Mouse (Mus musculus) heart, embryonic 12.5 days (tissue): ENCODE measurements around the gene Rab3c. TPM values are rescaled to one million over a fixed set of nuclear protein-coding genes. Genes with fewer than 3 reads are reported as not detected.
A peak's percentile ranks its signal among the peaks of the same experiment; 100 is the strongest.

ENCODE experiments used
- ATAC-seq: fragments of 200-750 bp; cut with Nextera tagmentation; 2 replicates; pipeline ENCODE4 v1.8.0; 2017; ENCODE audit warnings: moderate TSS enrichment, moderate library complexity; ENCODE audit not compliant: insufficient number of reproducible peaks, low FRiP score
- H3K27ac ChIP-seq: fragments of 300-500 bp; sonication (generic); 2 replicates; pipeline ENCODE4 v1.5.1; 2016; ENCODE audit warnings: mild to moderate bottlenecking, moderate library complexity; ENCODE audit not compliant: poor library complexity, severe bottlenecking
- H3K27me3 ChIP-seq: fragments of 300-500 bp; sonication (generic); replicated peaks from 2 replicates; pipeline ENCODE4 v1.6.1; 2016; ENCODE audit warnings: mild to moderate bottlenecking, moderate library complexity
- H3K36me3 ChIP-seq: fragments of 300-500 bp; sonication (generic); 2 replicates; pipeline ENCODE4 v1.6.1; 2016; ENCODE audit warnings: mild to moderate bottlenecking, moderate library complexity
- H3K4me1 ChIP-seq: fragments of 300-500 bp; sonication (generic); replicated peaks from 2 replicates; pipeline ENCODE4 v1.6.1; 2016; ENCODE audit warnings: mild to moderate bottlenecking
- H3K4me2 ChIP-seq: fragments of 300-500 bp; sonication (generic); 2 replicates; pipeline ENCODE4 v1.6.1; 2016; ENCODE audit warnings: mild to moderate bottlenecking, moderate library complexity
- H3K4me3 ChIP-seq: fragments of 300-500 bp; sonication (generic); 2 replicates; pipeline ENCODE4 v1.5.1; 2016; ENCODE audit warnings: mild to moderate bottlenecking
- H3K9ac ChIP-seq: fragments of 300-500 bp; sonication (generic); 2 replicates; pipeline ENCODE4 v1.6.1; 2016; ENCODE audit warnings: mild to moderate bottlenecking, moderate library complexity
- H3K9me3 ChIP-seq: fragments of 300-500 bp; sonication (generic); replicated peaks from 2 replicates; pipeline ENCODE4 v1.6.1; 2016; ENCODE audit warnings: mild to moderate bottlenecking, moderate library complexity
- WGBS: fragments of 180-500 bp; shearing (Covaris S2); methylation state at CpG from one replicate; pipeline ENCODE4 v1.1.7; 2016; 5-methylcytosine and 5-hydroxymethylcytosine counted together
- polyA plus RNA-seq: library from polyadenylated mRNA; unstranded; fragments of >200 nt; fragmentation: Nextera tagmentation; extraction: Ambion mirVana; gene quantifications from 2 replicates; pipeline ENCODE4 v1.2.1, GENCODE M21; 2016

Rab3c gene
- polyA plus RNA-seq, 1 experiment from 2014 or later: 0.29 TPM

GRCm38 (mm10) chr13:110018941-110019743, 261.7 kb downstream of the Rab3c start:
- WGBS: 3% methylated on average over 20 of the region's 20 CpGs
- H3K27ac ChIP-seq: no peak overlapping the region
- H3K9ac ChIP-seq: peak overlapping the region; percentile 59
- H3K4me2 ChIP-seq: peak overlapping the region; percentile 73
- no peaks in the 10 kb centered on the region for H3K36me3 ChIP-seq
- H3K4me1 ChIP-seq: peaks cover 17% of the 10 kb centered on the region
- no peaks in the 10 kb centered on the region for H3K9me3 ChIP-seq
- ATAC-seq: peak; percentile 52
- H3K4me3 ChIP-seq: peak overlapping the region; percentile 42
- H3K27me3 ChIP-seq: no peaks in the 10 kb centered on the region

GRCm38 (mm10) chr13:110018431-110018901, 262.3 kb downstream of the Rab3c start:
- under 1% methylated on average over 17 of the region's 17 CpGs for WGBS
- H3K27me3 ChIP-seq: no peaks in the 10 kb centered on the region
- no peak overlapping the region for H3K27ac ChIP-seq

GRCm38 (mm10) chr13:110012029-110012428, 268.8 kb downstream of the Rab3c start:
- Histone ChIP-seq H3K27ac (no peak overlapping the region), H3K4me1 (no peaks in the 10 kb centered on the region), H3K4me3 (no peak overlapping the region), H3K27me3 (peaks cover 4% of the 10 kb centered on the region; the same call in 1 of the 2 replicates), H3K9ac (no peak overlapping the region), H3K9me3 (no peaks in the 10 kb centered on the region), H3K36me3 (no peaks in the 10 kb centered on the region), H3K4me2 (no peak overlapping the region)
- WGBS: 83% methylated on average over 4 of the region's 4 CpGs
- no peak for ATAC-seq

More at GRCm38 (mm10) chr13:110018431-110018901, 262.3 kb downstream of the Rab3c start:
- peak; percentile 47; the same call in 1 of the 2 replicates for ATAC-seq
- H3K36me3 ChIP-seq: no peaks in the 10 kb centered on the region
- H3K4me1 ChIP-seq: peaks cover 14% of the 10 kb centered on the region
- H3K4me3 ChIP-seq: peak overlapping the region; percentile 42
- H3K9me3 ChIP-seq: no peaks in the 10 kb centered on the region
- peak overlapping the region; percentile 59; the same call in 1 of the 2 replicates for H3K9ac ChIP-seq
- H3K4me2 ChIP-seq: peak overlapping the region; percentile 73

- Histone ChIP-seq H3K4me3 (no peak overlapping the region), H3K27me3 (peaks cover 16% of the 10 kb centered on the region), H3K4me2 (no peak overlapping the region), H3K27ac (no peak overlapping the region), H3K4me1 (peaks cover 8% of the 10 kb centered on the region; the same call in 1 of the 2 replicates), H3K9ac (no peak overlapping the region), H3K36me3 (no peaks in the 10 kb centered on the region), H3K9me3 (no peaks in the 10 kb centered on the region)
- WGBS: 82% methylated on average over 6 of the region's 6 CpGs
- no peak for ATAC-seq
Measured at GRCm38 (mm10) chr13:110010876-110011275, 269.9 kb downstream of the Rab3c start.

GRCm38 (mm10) chr13:110008539-110008938, 272.3 kb downstream of the Rab3c start:
- H3K9me3 ChIP-seq: no peaks in the 10 kb centered on the region
- no peaks in the 10 kb centered on the region for H3K36me3 ChIP-seq
- no peak overlapping the region for H3K4me3 ChIP-seq
- peaks cover 9% of the 10 kb centered on the region; the same call in 1 of the 2 replicates for H3K4me1 ChIP-seq
- WGBS: 89% methylated on average over 8 of the region's 8 CpGs
- ATAC-seq: no peak
- no peak overlapping the region for H3K9ac ChIP-seq
- H3K27ac ChIP-seq: no peak overlapping the region
- peaks cover 26% of the 10 kb centered on the region for H3K27me3 ChIP-seq
- H3K4me2 ChIP-seq: no peak overlapping the region

GRCm38 (mm10) chr13:110006106-110006781, 274.6 kb downstream of the Rab3c start:
- Histone ChIP-seq H3K4me1 (peaks cover 9% of the 10 kb centered on the region; the same call in 1 of the 2 replicates), H3K36me3 (no peaks in the 10 kb centered on the region), H3K27me3 (peaks cover 26% of the 10 kb centered on the region), H3K9ac (no peak overlapping the region), H3K9me3 (no peaks in the 10 kb centered on the region), H3K27ac (no peak overlapping the region), H3K4me3 (no peak overlapping the region), H3K4me2 (peak overlapping the region; percentile 53)
- no peak for ATAC-seq
- 25% methylated on average over 21 of the region's 21 CpGs for WGBS

Other genes starting within 250 kb of the Rab3c start
- gene Gapt, start 76.2 kb upstream of the Rab3c start, polyA plus RNA-seq: 0.15 TPM in 1 of 2 replicates, not detected in the other
- gene Plk2, start 114.0 kb upstream of the Rab3c start, polyA plus RNA-seq: 168 and 171 TPM in 2 replicates